Mouse (Mus musculus) gastrocnemius, postnatal 10 days (tissue): ENCODE results near the gene Rbmxl1. TPM values are rescaled to one million over a fixed set of nuclear protein-coding genes. Genes with fewer than 3 reads are reported as not detected.

Source experiments
- DNase-seq: peaks from one replicate; pipeline ENCODE4 v3.0.0; 2021; ENCODE audit warnings: mixed read lengths
- total RNA-seq, 2 experiments: library from RNA; stranded (reverse); gene quantifications; 2 replicates each; pipeline ENCODE4 v1.2.3; 2021

The Rbmxl1 gene
- total RNA-seq, 2 experiments from 2014 or later: 21.5 to 27.6 TPM

GRCm38 (mm10) chr8:78493031-78493430 is 15.7 kb downstream of the Rbmxl1 start:
- no peak for DNase-seq

DNA sequence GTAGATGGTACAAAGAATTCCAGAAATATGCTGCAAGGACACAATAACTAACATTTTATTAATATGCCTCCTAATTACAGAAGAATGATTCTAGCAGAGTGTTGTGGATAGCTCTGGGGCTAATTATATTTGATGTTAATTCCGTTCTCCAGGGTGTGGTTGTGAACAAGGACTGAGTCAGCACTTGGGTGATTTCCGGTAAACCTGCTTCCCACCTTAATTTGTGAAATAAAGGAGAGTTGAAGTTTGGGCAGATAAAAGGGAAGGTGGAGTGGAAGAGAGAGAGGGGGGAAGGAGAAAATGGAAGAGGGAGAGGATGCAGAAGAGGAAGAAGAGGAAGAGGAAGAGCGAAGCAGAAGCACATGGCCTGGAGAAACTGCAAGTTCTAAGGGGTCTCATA is 19.0 kb downstream of the Rbmxl1 start:
- no peak for DNase-seq

DNA sequence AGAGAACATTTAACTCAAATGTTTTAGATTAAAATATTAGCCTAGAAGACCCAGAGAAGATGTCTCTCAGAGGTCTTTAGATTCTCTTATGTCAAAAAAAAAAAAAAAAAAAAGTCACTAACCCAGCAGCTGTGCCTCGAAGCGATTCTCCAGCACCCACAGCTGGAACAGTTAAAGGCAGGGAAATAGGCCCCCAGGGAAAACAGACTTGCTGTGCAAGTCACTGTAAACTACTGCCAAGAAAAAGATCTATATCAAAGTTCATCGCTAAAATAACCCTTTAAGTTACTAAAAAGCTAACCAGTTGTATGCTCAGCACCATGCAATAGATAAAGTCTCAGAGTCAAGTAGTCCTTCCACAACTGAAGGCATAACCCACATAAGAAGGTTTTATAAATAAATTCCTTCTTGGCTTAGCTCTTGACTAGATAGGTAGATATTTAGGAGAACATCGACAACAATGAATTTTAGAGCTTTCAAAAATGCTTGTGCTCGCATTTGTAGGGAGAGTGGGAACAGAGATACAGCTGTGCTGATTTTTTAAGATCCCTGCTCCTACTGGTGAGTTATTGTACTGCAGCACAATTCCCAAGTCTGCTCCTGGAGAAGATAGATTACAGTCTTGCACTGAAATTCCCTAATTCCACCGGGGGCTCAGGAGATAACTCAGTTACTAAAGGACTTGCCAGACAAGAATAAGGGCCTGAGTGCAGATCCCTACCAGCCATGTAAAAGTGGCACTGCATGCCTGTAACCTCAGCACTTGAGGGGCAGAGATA is 31.5 kb downstream of the Rbmxl1 start:
- no peak for DNase-seq

DNA sequence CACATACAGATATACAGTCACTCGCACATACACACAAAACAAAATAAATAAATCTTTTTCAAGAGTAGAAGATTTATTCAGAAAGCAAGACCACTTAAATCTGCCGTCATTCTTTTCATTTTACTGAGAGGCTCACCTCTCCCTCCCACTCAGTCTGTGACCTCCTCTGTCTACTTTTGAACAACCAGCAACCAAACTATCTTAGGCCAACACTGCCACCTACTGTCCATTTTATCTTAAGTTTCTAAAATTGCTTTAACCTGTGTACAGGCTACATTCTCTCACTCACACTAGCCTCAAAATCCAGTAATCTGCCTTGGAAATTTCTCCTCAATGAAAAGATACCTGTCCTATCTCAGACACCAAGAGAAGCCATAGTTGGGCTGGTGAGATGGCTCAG is 40.8 kb downstream of the Rbmxl1 start:
- no peak for DNase-seq

- DNase-seq: no peak
Observed at GRCm38 (mm10) chr8:78463941-78464340, 44.8 kb downstream of the Rbmxl1 start.

GRCm38 (mm10) chr8:78456441-78456840 is 52.3 kb downstream of the Rbmxl1 start:
- no peak for DNase-seq

Other genes with a start within 250 kb of the Rbmxl1 start
- gene Pou4f2, start 72.3 kb downstream of the Rbmxl1 start, total RNA-seq: not detected
- gene Slc10a7, start 448 bp upstream of the Rbmxl1 start, total RNA-seq: 10 to 100 TPM; 10.1 to 11.0 TPM